Mouse (Mus musculus): ENCODE data around the gene Ap5m1.

DNA sequence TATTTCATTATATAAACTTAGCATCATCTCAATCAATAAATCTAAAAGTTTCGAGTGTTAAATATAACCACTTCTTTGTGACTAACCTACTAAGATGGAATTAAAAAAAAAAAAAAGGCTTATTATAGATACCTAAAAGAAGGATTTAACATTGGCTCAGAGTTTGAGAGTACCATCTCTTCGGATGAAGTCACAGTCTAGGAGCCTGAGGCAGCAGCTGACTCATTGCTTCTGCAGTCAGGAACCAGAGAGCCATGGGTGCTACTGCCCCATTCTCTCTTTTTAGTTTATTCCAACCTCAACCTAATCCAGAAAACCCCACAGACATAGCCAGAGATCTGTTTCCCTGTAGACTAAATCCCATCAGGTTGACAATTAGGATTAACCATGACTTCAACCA is 6.9 kb downstream of the Ap5m1 start:
- TF ChIP-seq CTCF (IDR thresholded peaks at IDR 0.05; ENCODE audit: low read depth, low read length) (no peak), POLR2AphosphoS5 (IDR thresholded peaks at IDR 0.05; ENCODE audit: insufficient replicate concordance, low read depth, low read length) (no peak), TAL1 (conservative IDR thresholded peaks at IDR 0.05; ENCODE audit: low read depth, low read length) (no peak), GATA1 (IDR thresholded peaks at IDR 0.05; ENCODE audit: borderline replicate concordance, low read length) (no peak)
